Mouse (Mus musculus): Measurements from ENCODE around the gene Btd.
"Not testable (repeated sequence)": the region's sequence is repeated elsewhere in the genome, so short reads cannot be mapped to it uniquely, and the experiment has no call there.

DNA sequence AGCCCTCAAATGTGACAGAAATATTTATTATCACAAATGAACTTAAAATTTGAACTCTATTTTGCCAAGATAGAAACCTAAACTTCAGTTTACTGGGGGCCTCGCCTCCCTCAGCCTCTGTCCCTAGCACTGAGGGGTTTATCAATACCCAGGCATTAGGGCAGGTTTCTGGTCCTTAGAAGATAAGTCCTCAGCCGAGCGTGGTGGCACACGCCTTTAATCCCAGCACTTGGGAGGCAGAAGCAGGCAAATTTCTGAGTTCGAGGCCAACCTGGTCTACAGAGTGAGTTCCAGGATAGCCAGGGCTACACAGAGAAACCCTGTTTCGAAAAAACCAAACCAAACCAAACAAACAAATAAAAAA is 38.2 kb upstream of the Btd start:
- not testable (repeated sequence) for TF ChIP-seq CTCF (IDR thresholded peaks at IDR 0.05; ENCODE audit: low read depth, low read length); POLR2A (IDR thresholded peaks at IDR 0.05; ENCODE audit: extremely low read depth, insufficient read depth, low read length)
